Mouse (Mus musculus) lung, adult 2 months (tissue): Measurements from ENCODE around the gene Mprip.

Experiments used
- CTCF ChIP-seq: fragments of 200-500 bp; IDR thresholded peaks from 2 replicates; pipeline ENCODE4 v1.5.1; 2011; ENCODE audit warnings: mild to moderate bottlenecking, low read length, control low read depth; ENCODE audit not compliant: insufficient read depth
- POLR2A ChIP-seq: fragments of 200-500 bp; IDR thresholded peaks from 2 replicates; pipeline ENCODE4 v1.6.1; 2011; ENCODE audit warnings: low read depth, mild to moderate bottlenecking, control low read depth, low read length, borderline replicate concordance; ENCODE audit errors: extremely low read depth

DNA sequence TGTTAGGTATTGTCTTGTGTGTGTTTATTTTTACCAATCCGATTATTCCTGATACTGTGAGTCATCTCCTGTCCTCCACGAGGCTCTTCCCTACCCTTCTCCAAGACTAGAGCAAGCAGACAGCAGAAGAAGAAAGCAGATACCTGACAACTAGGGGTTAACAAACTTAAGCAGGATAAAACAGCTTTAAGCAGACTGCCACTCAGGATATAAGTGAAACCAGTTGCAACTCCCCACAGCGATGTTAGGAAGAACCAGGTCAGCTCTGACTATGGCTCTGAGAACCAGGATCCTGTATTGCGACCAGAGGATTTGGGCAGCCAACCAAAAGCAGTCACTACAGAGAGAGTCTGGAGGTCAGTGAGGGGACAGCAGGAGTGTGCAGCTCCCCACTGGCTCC lies 150.1 kb downstream of the Mprip start:
- TF ChIP-seq CTCF: no peak
- TF ChIP-seq POLR2A: no peak
